Mouse (Mus musculus) forebrain, embryonic 15.5 days (tissue): ENCODE measurements around the gene Slc5a6. TPM values are rescaled to one million over a fixed set of nuclear protein-coding genes. Genes with fewer than 3 reads are reported as not detected.
"Not testable (repeated sequence)": the region's sequence is repeated elsewhere in the genome, so short reads cannot be mapped to it uniquely, and the experiment has no call there.

Experiments
- ATAC-seq: fragments of 200-750 bp; cut with Nextera tagmentation; replicated peaks from 2 replicates; pipeline ENCODE4 v1.8.0; 2017; ENCODE audit warnings: mild to moderate bottlenecking, moderate TSS enrichment, moderate library complexity
- H3K27ac ChIP-seq: fragments of 300-500 bp; sonication (generic); replicated peaks from 2 replicates; pipeline ENCODE4 v1.5.1; 2015; ENCODE audit warnings: mild to moderate bottlenecking, inconsistent platforms
- H3K27me3 ChIP-seq: fragments of 300-500 bp; sonication (generic); 2 replicates; pipeline ENCODE4 v1.6.1; 2015; ENCODE audit warnings: inconsistent platforms
- H3K36me3 ChIP-seq: fragments of 300-500 bp; sonication (generic); 2 replicates; pipeline ENCODE4 v1.6.1; 2015; ENCODE audit warnings: mild to moderate bottlenecking, inconsistent platforms
- H3K4me1 ChIP-seq: fragments of 300-500 bp; sonication (generic); 2 replicates; pipeline ENCODE4 v1.6.1; 2015; ENCODE audit warnings: inconsistent platforms
- H3K4me2 ChIP-seq: fragments of 300-500 bp; sonication (generic); replicated peaks from 2 replicates; pipeline ENCODE4 v1.6.1; 2015; ENCODE audit warnings: mild to moderate bottlenecking, inconsistent platforms
- H3K4me3 ChIP-seq: fragments of 300-500 bp; sonication (generic); 2 replicates; pipeline ENCODE4 v1.5.1; 2015; ENCODE audit warnings: mild to moderate bottlenecking, inconsistent platforms
- H3K9ac ChIP-seq: fragments of 300-500 bp; sonication (generic); replicated peaks from 2 replicates; pipeline ENCODE4 v1.6.1; 2015; ENCODE audit warnings: mild to moderate bottlenecking, inconsistent platforms
- H3K9me3 ChIP-seq: fragments of 300-500 bp; sonication (generic); 2 replicates; pipeline ENCODE4 v1.6.1; 2016; ENCODE audit warnings: inconsistent platforms
- WGBS: fragments of 180-500 bp; shearing (Covaris S2); methylation state at CpG from one replicate; pipeline ENCODE4 v1.1.7; 2015; ENCODE audit warnings: mixed read lengths; 5-methylcytosine and 5-hydroxymethylcytosine counted together
- polyA plus RNA-seq: library from polyadenylated mRNA; unstranded; fragments of >200 nt; fragmentation: Nextera tagmentation; extraction: Ambion mirVana; gene quantifications from 2 replicates; pipeline ENCODE4 v1.2.1, GENCODE M21; 2015

Gene Slc5a6
- polyA plus RNA-seq, 1 experiment from 2014 or later: 16.0 TPM

DNA sequence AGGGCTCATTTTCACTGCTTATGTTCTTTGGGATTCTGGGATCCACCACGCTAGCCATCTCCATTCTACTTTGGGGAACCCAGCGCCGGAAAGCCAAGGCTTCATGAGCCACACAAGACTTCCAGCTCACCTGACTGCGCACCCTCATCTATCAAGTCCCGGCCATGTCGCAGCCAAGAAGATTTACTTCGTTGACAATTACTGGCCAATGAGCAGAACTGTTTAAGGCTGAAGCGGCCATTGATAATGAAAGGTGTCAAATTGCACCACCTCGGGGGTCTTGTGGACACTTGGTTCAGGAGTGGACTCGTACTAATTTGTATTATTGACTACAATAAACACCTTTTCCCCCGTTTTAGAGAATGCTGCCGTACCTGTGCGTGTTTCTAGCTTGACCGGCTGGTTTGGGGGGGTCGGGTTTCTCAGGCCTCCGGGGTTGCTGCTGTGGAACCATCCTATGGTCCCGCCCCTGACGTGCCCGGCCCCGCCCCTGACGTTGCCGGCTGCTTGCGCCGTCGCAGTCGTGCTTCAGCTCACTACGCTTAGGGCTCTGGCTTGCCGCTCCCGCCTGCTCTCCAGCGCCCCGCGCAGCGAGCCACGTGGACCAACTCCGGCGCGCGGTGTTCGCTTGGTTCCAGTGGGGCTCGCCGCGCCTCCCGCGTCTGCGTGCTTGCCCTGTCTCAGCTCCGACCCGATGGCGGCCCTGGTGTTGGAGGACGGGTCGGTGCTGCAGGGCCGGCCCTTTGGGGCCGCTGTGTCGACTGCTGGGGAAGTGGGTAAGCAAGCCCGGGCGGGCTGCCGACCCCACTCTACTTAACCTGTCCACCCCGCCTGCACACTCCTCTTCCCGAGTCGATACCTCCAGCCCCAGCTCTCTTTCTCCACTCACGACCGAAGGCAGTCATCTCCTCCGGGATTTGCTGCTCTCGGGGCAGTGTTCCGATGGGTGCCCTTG lies 5.8 kb upstream of the Slc5a6 start, which contains the start of gene Cad:
TSS of gene Cad (plus strand) at position 520 of the 955 bp plus-strand sequence.
- H3K9ac ChIP-seq: peak within 1 kb of the TSS; percentile 69
- H3K9me3 ChIP-seq: no peaks in the 10 kb centered on the region
- peak within 1 kb of the TSS; percentile 77 for H3K4me3 ChIP-seq
- H3K27me3 ChIP-seq: no peaks in the 10 kb centered on the region
- peak within 1 kb of the TSS; percentile 93 for H3K4me2 ChIP-seq
- H3K4me1 ChIP-seq: peaks cover 22% of the 10 kb centered on the region
- under 1% methylated on average over 64 of the region's 64 CpGs for WGBS
- ATAC-seq: peak; percentile 98
- H3K36me3 ChIP-seq: peaks cover 9% of the 10 kb centered on the region
- peak within 1 kb of the TSS; percentile 59 for H3K27ac ChIP-seq

DNA sequence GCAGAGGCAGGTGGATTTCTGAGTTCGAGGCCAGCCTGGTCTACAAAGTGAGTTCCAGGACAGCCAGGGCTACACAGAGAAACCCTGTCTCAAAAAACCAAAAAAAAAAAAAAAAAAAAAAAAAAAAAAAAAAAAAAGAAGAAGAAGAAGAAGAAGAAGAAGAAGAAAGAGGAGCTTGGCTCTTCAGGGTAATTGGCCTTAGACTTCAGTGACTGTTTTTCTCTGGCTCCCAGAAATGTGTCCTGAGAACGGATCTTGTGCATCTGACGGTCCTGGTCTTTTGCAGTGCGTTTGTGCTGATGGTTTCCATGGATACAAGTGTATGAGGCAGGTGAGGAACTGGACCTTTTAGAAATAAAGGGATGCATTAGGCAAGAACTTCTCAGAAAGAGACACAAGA lies 5.0 kb upstream of the Slc5a6 start:
- Histone ChIP-seq H3K4me2 (peak overlapping the region; percentile 93), H3K27ac (peak overlapping the region; percentile 52), H3K4me1 (peaks cover 22% of the 10 kb centered on the region), H3K4me3 (peak overlapping the region; percentile 77), H3K9ac (peak overlapping the region; percentile 69)
- H3K36me3 ChIP-seq, H3K9me3 ChIP-seq, H3K27me3 ChIP-seq, ATAC-seq: not testable (repeated sequence)
- 50% methylated on average over 4 of the region's 4 CpGs for WGBS

DNA sequence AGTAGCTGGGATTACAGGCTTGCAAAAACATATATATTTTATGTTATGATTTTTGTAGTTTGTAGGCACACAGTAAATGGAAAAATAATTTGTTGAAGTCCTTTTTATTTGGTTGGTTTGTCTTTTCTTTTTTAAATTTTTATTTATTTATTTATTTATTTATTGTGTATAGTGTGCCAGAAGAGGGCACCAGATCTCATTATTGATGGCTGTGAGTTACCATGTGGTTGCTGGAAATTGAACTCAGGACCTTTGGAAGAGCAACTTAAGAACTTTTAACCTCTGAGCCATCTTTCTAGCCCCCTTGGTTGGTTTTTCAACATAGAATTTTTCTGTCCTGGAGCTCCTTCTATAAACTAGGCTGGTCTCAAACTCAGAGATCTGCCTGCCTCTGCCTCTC lies 1.7 kb upstream of the Slc5a6 start:
- H3K4me3 ChIP-seq: no peak overlapping the region
- ATAC-seq: no peak

DNA sequence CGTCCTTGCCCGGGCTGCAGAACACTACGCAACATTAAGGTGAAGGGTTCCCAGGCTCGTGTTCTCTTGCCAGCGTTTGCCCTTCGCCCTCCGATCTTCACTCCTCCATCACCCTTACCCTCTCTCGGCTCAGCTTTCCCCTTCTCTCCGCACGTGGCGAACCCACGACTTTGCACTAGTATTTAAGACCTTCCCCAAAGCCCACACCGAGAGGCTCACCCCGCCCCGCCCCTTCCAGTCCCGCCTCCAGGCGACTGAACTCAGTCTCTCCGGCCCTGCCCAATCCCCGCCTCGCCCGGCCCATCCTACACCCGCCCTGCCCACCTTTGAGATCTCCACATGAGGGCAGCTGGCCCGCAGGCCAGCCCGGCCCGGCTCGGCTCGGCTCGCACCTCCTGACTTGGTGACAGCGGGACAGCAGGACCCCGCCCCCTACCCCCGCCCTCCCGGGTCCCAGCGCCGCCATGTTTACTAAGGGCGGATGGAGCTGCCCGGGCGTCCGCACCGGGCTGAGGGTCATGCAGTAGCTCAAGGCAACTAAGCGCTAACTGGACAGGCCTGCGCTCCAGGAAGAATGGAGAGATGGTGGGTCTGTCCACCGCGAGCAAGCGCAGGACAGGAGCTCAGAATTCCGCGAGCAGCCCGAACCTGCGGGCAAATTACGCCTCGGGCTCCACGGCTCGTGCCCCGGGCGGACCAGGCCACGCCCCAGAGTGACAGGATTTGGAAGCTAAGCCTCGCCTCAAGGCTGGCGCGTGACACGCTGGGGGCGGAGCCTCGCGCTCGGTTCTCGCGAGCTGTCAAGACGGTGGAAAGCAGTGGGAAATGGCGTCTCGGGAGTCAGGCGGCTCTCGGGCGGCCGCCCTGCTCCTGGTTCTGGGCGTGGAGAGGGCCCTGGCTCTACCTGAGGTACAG lies 619 bp downstream of the Slc5a6 start, which contains the start of gene Atraid:
TSS of gene Atraid (plus strand) at position 465 of the 915 bp plus-strand sequence.
- H3K36me3 ChIP-seq: peaks cover 11% of the 10 kb centered on the region
- H3K4me1 ChIP-seq: peaks cover 14% of the 10 kb centered on the region
- no peaks in the 10 kb centered on the region for H3K9me3 ChIP-seq
- peak within 1 kb of the TSS; percentile 92 for H3K9ac ChIP-seq
- WGBS: under 1% methylated on average over 72 of the region's 73 CpGs
- H3K4me2 ChIP-seq: peak within 1 kb of the TSS; percentile 84
- peak; percentile 97 for ATAC-seq
- peak within 1 kb of the TSS; percentile 93 for H3K27ac ChIP-seq
- H3K27me3 ChIP-seq: no peaks in the 10 kb centered on the region
- peak within 1 kb of the TSS; percentile 81 for H3K4me3 ChIP-seq

More for the DNA sequence above, 1.7 kb upstream of the Slc5a6 start:
- Histone ChIP-seq H3K9ac (no peak overlapping the region), H3K4me1 (peaks cover 26% of the 10 kb centered on the region), H3K9me3 (no peaks in the 10 kb centered on the region), H3K36me3 (peaks cover 4% of the 10 kb centered on the region; the same call in 1 of the 2 replicates), H3K27ac (no peak overlapping the region), H3K27me3 (no peaks in the 10 kb centered on the region), H3K4me2 (no peak overlapping the region)

DNA sequence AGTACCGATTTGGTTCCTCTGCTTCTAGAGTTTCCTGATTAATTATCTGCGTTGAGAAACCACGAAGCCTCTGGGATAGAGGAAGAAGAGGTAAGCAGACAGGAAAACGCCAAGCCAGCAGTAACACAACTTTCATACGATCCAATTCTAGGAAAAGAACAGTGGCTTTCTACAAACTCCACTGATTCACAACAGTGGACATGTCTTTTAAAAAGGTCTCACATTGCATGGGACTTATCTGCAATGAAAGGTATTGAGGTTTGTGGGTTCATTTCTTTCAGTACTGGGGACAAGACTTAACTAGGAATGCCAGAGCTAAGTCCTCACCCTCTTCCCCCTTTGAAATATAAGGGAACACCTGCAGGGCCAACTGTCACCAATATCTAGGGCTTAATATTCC lies 1.6 kb downstream of the Slc5a6 start:
- Histone ChIP-seq H3K9ac (no peak overlapping the region), H3K27me3 (no peaks in the 10 kb centered on the region), H3K27ac (no peak overlapping the region), H3K4me1 (peaks cover 14% of the 10 kb centered on the region), H3K9me3 (no peaks in the 10 kb centered on the region), H3K36me3 (peaks cover 16% of the 10 kb centered on the region; the same call in 1 of the 2 replicates), H3K4me2 (peak overlapping the region; percentile 84), H3K4me3 (peak overlapping the region; percentile 81)
- 86% methylated on average over 5 of the region's 5 CpGs for WGBS
- no peak for ATAC-seq

DNA sequence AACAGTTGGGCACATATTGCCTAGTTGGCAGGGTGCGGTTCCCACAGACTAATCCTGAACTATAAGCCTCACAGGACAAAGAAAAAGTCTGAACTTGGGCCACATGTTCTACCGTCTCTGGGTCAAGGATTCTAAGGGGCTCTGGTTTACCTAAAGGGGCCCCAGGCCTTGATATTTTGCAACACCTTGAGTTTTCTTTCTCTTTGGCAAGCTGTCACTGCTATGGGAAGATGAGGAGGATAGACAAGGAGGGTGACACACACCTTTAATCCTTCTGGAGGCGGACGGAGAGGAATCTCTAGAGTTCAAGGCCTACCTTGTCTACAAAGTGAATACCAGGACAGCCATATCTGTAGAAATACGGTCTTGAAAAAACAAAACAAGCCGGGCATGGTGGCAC lies 2.3 kb downstream of the Slc5a6 start:
- no peak overlapping the region for H3K27ac ChIP-seq
- H3K9ac ChIP-seq: no peak overlapping the region
- no peaks in the 10 kb centered on the region for H3K9me3 ChIP-seq
- ATAC-seq: no peak
- H3K4me1 ChIP-seq: peaks cover 14% of the 10 kb centered on the region
- H3K27me3 ChIP-seq: no peaks in the 10 kb centered on the region
- H3K36me3 ChIP-seq: peaks cover 22% of the 10 kb centered on the region; the same call in 1 of the 2 replicates
- no peak overlapping the region for H3K4me2 ChIP-seq
- no peak overlapping the region for H3K4me3 ChIP-seq
- 90% methylated on average over 6 of the region's 6 CpGs for WGBS

DNA sequence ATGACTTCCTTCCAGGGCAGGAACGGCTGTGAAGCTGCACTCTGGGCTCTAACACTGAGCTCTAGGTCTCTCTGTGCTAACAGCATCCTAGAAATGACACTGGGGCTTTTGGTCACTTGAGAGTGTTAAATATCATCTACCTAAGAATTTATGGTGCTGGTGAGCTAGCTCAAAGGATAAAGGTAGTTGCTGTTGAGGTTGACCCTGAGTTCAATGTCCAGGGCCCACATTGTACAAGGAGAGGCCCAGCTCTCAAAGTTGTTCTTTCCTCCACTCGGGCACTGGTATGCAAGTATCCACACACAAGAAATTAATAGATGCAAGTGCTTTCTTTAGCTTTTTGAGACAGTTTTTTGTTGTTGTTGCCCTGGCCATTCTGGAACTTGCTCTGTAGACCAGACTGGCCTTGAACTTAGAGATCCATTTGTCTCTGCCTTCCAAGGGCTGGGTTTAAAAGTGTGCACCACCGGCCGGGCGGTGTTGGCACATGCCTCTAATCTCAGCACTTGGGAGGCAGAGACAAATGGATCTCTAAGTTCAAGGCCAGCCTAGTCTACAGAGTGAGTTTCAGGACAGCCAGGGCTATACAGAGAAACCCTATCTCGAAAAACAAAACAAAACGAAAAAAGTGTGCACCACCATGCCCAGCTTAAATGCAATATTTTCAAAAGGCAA lies 10.4 kb downstream of the Slc5a6 start:
- H3K36me3 ChIP-seq: peaks cover 52% of the 10 kb centered on the region
- no peaks in the 10 kb centered on the region for H3K9me3 ChIP-seq
- WGBS: 85% methylated on average over 7 of the region's 7 CpGs
- no peak overlapping the region for H3K27ac ChIP-seq
- H3K4me1 ChIP-seq: no peaks in the 10 kb centered on the region
- H3K9ac ChIP-seq: no peak overlapping the region
- no peak overlapping the region for H3K4me2 ChIP-seq
- H3K27me3 ChIP-seq: no peaks in the 10 kb centered on the region
- no peak overlapping the region for H3K4me3 ChIP-seq
- ATAC-seq: no peak

DNA sequence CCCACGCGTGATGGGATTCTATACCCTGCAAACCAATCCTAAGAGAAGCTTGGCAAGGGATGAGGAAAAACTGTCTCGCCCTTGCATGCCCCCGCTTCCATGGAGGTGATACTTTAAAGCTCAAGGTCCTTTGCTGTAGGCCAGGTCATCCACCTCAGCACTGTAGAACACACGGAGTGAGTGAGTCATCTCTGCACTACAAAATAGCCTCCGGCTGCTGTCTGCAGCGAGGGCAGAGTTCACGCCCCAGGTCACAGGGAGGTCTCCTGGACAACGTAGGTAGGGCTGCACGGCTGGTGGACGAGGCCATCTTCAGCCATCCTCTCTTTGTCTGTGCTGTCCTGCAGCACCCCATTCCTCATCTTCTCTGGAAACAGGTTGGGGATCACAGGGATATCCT lies 12.2 kb downstream of the Slc5a6 start:
- H3K9ac ChIP-seq, H3K27ac ChIP-seq, H3K9me3 ChIP-seq, H3K4me3 ChIP-seq, H3K4me1 ChIP-seq, H3K27me3 ChIP-seq, H3K4me2 ChIP-seq, ATAC-seq: not testable (repeated sequence)
- H3K36me3 ChIP-seq: peaks cover 39% of the 10 kb centered on the region
- WGBS: 92% methylated on average over 11 of the region's 11 CpGs

DNA sequence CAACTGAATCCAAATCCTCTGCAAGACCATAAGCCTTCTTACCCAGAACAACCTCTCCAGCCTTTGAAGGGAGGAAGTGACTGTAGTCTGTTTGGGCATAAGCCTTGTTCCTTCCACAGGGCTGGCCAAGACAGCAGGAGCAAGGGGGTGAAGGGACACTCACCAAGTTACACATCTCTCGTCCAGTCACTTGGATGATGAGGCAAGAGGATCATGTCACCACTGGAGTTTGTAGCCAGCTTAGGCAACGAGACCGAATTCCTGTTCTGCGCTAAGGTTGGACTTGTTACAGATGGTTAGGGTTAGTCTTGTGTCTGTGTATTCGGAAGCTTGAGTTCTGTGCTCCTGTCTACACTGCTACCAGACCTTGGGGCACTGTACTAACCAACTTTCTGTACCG lies 14.1 kb downstream of the Slc5a6 start:
- Histone ChIP-seq H3K9ac (no peak overlapping the region), H3K9me3 (no peaks in the 10 kb centered on the region), H3K27me3 (no peaks in the 10 kb centered on the region), H3K4me2 (no peak overlapping the region), H3K4me3 (no peak overlapping the region), H3K36me3 (peaks cover 25% of the 10 kb centered on the region), H3K27ac (no peak overlapping the region), H3K4me1 (no peaks in the 10 kb centered on the region)
- 93% methylated on average over 6 of the region's 6 CpGs for WGBS
- ATAC-seq: no peak

DNA sequence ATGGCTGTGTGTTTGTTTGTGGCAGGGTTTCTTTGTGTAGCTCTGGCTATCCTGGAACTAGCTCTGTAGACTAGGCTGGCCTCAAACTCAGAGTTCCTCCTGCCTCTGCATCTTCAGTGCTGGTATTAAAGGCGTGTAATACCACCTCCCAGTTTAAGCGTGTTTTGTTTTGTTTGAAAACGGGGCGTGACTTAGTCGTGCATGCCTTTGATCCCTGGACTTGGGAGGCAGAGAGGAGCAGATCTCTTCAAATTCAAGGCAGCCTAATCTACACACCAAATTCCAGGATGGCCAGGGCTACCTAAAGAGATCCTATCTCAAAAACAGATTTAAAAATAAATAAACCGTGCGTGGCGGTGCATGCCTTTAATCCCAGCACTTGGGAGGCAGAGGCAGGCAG lies 17.2 kb downstream of the Slc5a6 start:
- no peak for ATAC-seq
- no peaks in the 10 kb centered on the region for H3K9me3 ChIP-seq
- 89% methylated on average over 8 of the region's 8 CpGs for WGBS

DNA sequence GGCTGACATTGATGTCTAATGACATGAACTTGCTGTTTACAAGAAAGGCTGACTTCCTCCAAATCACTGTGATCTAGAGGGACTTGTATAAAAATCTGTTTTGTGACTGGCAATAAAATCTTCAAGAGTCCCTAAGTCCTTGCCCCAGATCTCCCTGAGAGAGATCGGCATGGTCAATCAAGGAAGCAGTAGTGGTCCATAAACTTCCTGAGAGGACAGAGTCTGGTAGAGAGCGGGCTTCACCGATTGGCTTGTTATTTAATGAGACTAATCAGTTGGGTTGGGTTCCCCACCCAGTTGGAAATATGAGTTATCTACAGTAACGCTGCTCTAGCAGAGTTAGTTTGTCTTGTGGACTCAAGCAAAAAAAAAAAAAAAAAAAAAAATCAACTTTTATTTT lies 17.8 kb downstream of the Slc5a6 start:
- ATAC-seq: no peak
- H3K27me3 ChIP-seq: no peaks in the 10 kb centered on the region
- no peak overlapping the region for H3K4me3 ChIP-seq
- WGBS: 96% methylated on average over 4 of the region's 4 CpGs
- H3K9ac ChIP-seq: no peak overlapping the region
- H3K4me1 ChIP-seq: no peaks in the 10 kb centered on the region
- no peaks in the 10 kb centered on the region for H3K9me3 ChIP-seq
- peaks cover 2% of the 10 kb centered on the region; the same call in 1 of the 2 replicates for H3K36me3 ChIP-seq
- H3K4me2 ChIP-seq: no peak overlapping the region
- H3K27ac ChIP-seq: no peak overlapping the region

More for the DNA sequence above, 17.2 kb downstream of the Slc5a6 start:
- H3K4me3 ChIP-seq: no peak overlapping the region
- H3K9ac ChIP-seq: no peak overlapping the region
- H3K4me2 ChIP-seq: no peak overlapping the region
- H3K4me1 ChIP-seq: no peaks in the 10 kb centered on the region
- H3K27me3 ChIP-seq: no peaks in the 10 kb centered on the region
- H3K36me3 ChIP-seq: peaks cover 7% of the 10 kb centered on the region
- H3K27ac ChIP-seq: no peak overlapping the region
